Mouse (Mus musculus): ENCODE measurements around the gene Rps6ka4. TPM values are rescaled to one million over a fixed set of nuclear protein-coding genes. Genes with fewer than 3 reads are reported as not detected.
A peak's percentile ranks its signal among the peaks of the same experiment; 100 is the strongest.

Rps6ka4 gene
- polyA plus RNA-seq, 1 experiment, result 12.5 TPM

- no peaks in the 10 kb centered on the region; the same call in none of the 2 replicates for H3K36me3 ChIP-seq (ENCODE audit: control insufficient read depth, insufficient read depth, low read length)
- no peak overlapping the region for H3K4me3 ChIP-seq (ENCODE audit: control insufficient read depth, low read depth, low read length)
- peaks cover 17% of the 10 kb centered on the region for H3K4me1 ChIP-seq (ENCODE audit: control insufficient read depth, insufficient read depth, low read length)
- TF ChIP-seq CTCF (IDR thresholded peaks at IDR 0.05; ENCODE audit: control insufficient read depth, insufficient read depth, insufficient replicate concordance, low read depth, low read length) (no peak), POLR2A (IDR thresholded peaks at IDR 0.05; ENCODE audit: control insufficient read depth, low read depth, low read length) (no peak)
- H3K27ac ChIP-seq (ENCODE audit: control insufficient read depth, insufficient read depth, low read depth, low read length), result no peak overlapping the region
- no peaks in the 10 kb centered on the region for H3K27me3 ChIP-seq (ENCODE audit: control insufficient read depth, insufficient read depth, low read length)
These were observed 8.1 kb downstream of the Rps6ka4 start for GRCm38 (mm10) chr19:6832363-6832762.

- Histone ChIP-seq H3K4me3 (ENCODE audit: control insufficient read depth, low read depth, low read length) (peak overlapping the region; percentile 30), H3K36me3 (ENCODE audit: control insufficient read depth, insufficient read depth, low read length) (no peaks in the 10 kb centered on the region; the same call in none of the 2 replicates), H3K27me3 (ENCODE audit: control insufficient read depth, insufficient read depth, low read length) (no peaks in the 10 kb centered on the region), H3K4me1 (ENCODE audit: control insufficient read depth, insufficient read depth, low read length) (peaks cover 17% of the 10 kb centered on the region), H3K27ac (ENCODE audit: control insufficient read depth, insufficient read depth, low read depth, low read length) (no peak overlapping the region)
- TF ChIP-seq POLR2A (IDR thresholded peaks at IDR 0.05; ENCODE audit: control insufficient read depth, low read depth, low read length), result no peak
- no peak for TF ChIP-seq CTCF (IDR thresholded peaks at IDR 0.05; ENCODE audit: control insufficient read depth, insufficient read depth, insufficient replicate concordance, low read depth, low read length)
These were observed 9.1 kb downstream of the Rps6ka4 start for GRCm38 (mm10) chr19:6831331-6831730.

GRCm38 (mm10) chr19:6830556-6831316 is 9.7 kb downstream of the Rps6ka4 start:
- no peaks in the 10 kb centered on the region for H3K27me3 ChIP-seq (ENCODE audit: control insufficient read depth, insufficient read depth, low read length)
- H3K4me3 ChIP-seq (ENCODE audit: control insufficient read depth, low read depth, low read length), result peak overlapping the region; percentile 30
- H3K27ac ChIP-seq (ENCODE audit: control insufficient read depth, insufficient read depth, low read depth, low read length), result no peak overlapping the region
- TF ChIP-seq POLR2A (IDR thresholded peaks at IDR 0.05; ENCODE audit: control insufficient read depth, low read depth, low read length) (no peak), CTCF (IDR thresholded peaks at IDR 0.05; ENCODE audit: control insufficient read depth, insufficient read depth, insufficient replicate concordance, low read depth, low read length) (no peak)
- no peaks in the 10 kb centered on the region; the same call in none of the 2 replicates for H3K36me3 ChIP-seq (ENCODE audit: control insufficient read depth, insufficient read depth, low read length)
- H3K4me1 ChIP-seq (ENCODE audit: control insufficient read depth, insufficient read depth, low read length), result peaks cover 17% of the 10 kb centered on the region

GRCm38 (mm10) chr19:6829870-6830555 is 10.4 kb downstream of the Rps6ka4 start:
- Histone ChIP-seq H3K36me3 (ENCODE audit: control insufficient read depth, insufficient read depth, low read length) (no peaks in the 10 kb centered on the region; the same call in none of the 2 replicates), H3K4me1 (ENCODE audit: control insufficient read depth, insufficient read depth, low read length) (peaks cover 17% of the 10 kb centered on the region), H3K27ac (ENCODE audit: control insufficient read depth, insufficient read depth, low read depth, low read length) (no peak overlapping the region), H3K4me3 (ENCODE audit: control insufficient read depth, low read depth, low read length) (no peak overlapping the region; the same call in 1 of the 2 replicates), H3K27me3 (ENCODE audit: control insufficient read depth, insufficient read depth, low read length) (no peaks in the 10 kb centered on the region)
- TF ChIP-seq POLR2A (IDR thresholded peaks at IDR 0.05; ENCODE audit: control insufficient read depth, low read depth, low read length) (no peak), CTCF (IDR thresholded peaks at IDR 0.05; ENCODE audit: control insufficient read depth, insufficient read depth, insufficient replicate concordance, low read depth, low read length) (no peak)

DNA sequence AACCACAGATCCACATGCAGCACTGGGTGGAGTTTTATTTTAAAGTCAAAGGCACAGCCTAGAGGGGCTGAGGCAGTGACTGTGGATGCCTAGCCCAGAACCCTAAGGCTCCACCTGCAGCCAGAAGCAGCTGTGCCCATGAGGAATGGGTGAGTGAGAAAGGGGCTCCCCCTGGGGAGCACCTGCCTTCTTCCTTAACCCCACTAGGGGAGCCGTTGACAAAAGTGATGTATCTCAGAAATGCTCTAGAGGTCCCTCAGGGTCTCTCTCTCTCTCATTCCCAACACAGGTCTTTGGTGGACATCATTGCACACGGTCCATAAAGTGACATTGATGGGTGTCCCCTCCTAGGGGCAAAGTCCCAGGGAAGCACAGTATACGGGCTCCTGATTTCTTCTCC is 11.4 kb downstream of the Rps6ka4 start:
- no peak for TF ChIP-seq POLR2A (IDR thresholded peaks at IDR 0.05; ENCODE audit: control insufficient read depth, low read depth, low read length)
- TF ChIP-seq CTCF (IDR thresholded peaks at IDR 0.05; ENCODE audit: control insufficient read depth, insufficient read depth, insufficient replicate concordance, low read depth, low read length), result no peak
- Histone ChIP-seq H3K27ac (ENCODE audit: control insufficient read depth, insufficient read depth, low read depth, low read length) (no peak overlapping the region), H3K4me3 (ENCODE audit: control insufficient read depth, low read depth, low read length) (no peak overlapping the region), H3K27me3 (ENCODE audit: control insufficient read depth, insufficient read depth, low read length) (no peaks in the 10 kb centered on the region), H3K36me3 (ENCODE audit: control insufficient read depth, insufficient read depth, low read length) (no peaks in the 10 kb centered on the region; the same call in none of the 2 replicates), H3K4me1 (ENCODE audit: control insufficient read depth, insufficient read depth, low read length) (peaks cover 15% of the 10 kb centered on the region)

DNA sequence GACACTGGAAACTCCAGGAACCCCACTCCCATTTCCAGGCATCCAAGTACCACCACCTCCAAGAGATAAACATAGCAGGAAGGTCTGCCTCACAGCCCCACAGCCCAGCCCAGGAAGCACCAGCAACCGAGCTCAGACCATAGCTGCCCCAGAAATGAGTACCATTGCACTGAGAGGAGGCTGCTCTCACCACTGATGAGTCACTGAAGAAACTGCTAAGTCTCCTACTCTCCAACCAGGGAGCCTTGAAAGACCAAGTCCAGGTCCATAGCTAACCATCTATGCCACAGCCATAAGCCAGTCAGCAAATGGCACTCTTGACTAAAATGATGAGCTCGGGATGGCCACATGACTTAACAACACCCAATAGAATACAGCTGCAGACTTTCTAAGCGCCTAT is 13.8 kb downstream of the Rps6ka4 start:
- Histone ChIP-seq H3K27ac (ENCODE audit: control insufficient read depth, insufficient read depth, low read depth, low read length) (no peak overlapping the region), H3K27me3 (ENCODE audit: control insufficient read depth, insufficient read depth, low read length) (no peaks in the 10 kb centered on the region), H3K4me3 (ENCODE audit: control insufficient read depth, low read depth, low read length) (no peak overlapping the region), H3K4me1 (ENCODE audit: control insufficient read depth, insufficient read depth, low read length) (peaks cover 15% of the 10 kb centered on the region), H3K36me3 (ENCODE audit: control insufficient read depth, insufficient read depth, low read length) (no peaks in the 10 kb centered on the region; the same call in 1 of the 2 replicates)
- no peak for TF ChIP-seq CTCF (IDR thresholded peaks at IDR 0.05; ENCODE audit: control insufficient read depth, insufficient read depth, insufficient replicate concordance, low read depth, low read length)
- no peak for TF ChIP-seq POLR2A (IDR thresholded peaks at IDR 0.05; ENCODE audit: control insufficient read depth, low read depth, low read length)

- Histone ChIP-seq H3K4me1 (ENCODE audit: control insufficient read depth, insufficient read depth, low read length) (peaks cover 7% of the 10 kb centered on the region), H3K36me3 (ENCODE audit: control insufficient read depth, insufficient read depth, low read length) (no peaks in the 10 kb centered on the region), H3K27ac (ENCODE audit: control insufficient read depth, insufficient read depth, low read depth, low read length) (no peak overlapping the region), H3K4me3 (ENCODE audit: control insufficient read depth, low read depth, low read length) (no peak overlapping the region), H3K27me3 (ENCODE audit: control insufficient read depth, insufficient read depth, low read length) (no peaks in the 10 kb centered on the region)
- no peak for TF ChIP-seq POLR2A (IDR thresholded peaks at IDR 0.05; ENCODE audit: control insufficient read depth, low read depth, low read length)
These were observed 15.1 kb downstream of the Rps6ka4 start for GRCm38 (mm10) chr19:6825384-6825783.

Measured in testis, adult 2 months (tissue).